Mouse (Mus musculus): Measurements from ENCODE around the gene Fubp3. TPM values are rescaled to one million over a fixed set of nuclear protein-coding genes. Genes with fewer than 3 reads are reported as not detected.
"Not testable (repeated sequence)": the region's sequence is repeated elsewhere in the genome, so short reads cannot be mapped to it uniquely, and the experiment has no call there.

Gene Fubp3
- 57.5 and 63.0 TPM in 2 replicates for polyA plus RNA-seq (2015; fragmentation: Nextera tagmentation; extraction: Ambion mirVana)

- 2% methylated on average over 51 of the region's 51 CpGs for WGBS
- Histone ChIP-seq H3K4me3 (peak within 1 kb of the TSS; percentile 79), H3K27me3 (no peaks in the 10 kb centered on the region), H3K9me3 (no peaks in the 10 kb centered on the region), H3K27ac (replicated peaks) (peak within 1 kb of the TSS; percentile 84), H3K4me2 (replicated peaks) (peak within 1 kb of the TSS; percentile 89), H3K36me3 (0 out of 2 replicates have a peak, but pooled peaks cover 7% of the 10 kb centered on the region), H3K9ac (replicated peaks) (peak within 1 kb of the TSS; percentile 95), H3K4me1 (peaks cover 26% of the 10 kb centered on the region)
- ATAC-seq (replicated peaks), result peak; percentile 98
These were observed at the start of gene Fubp3 for GRCm38 (mm10) chr2:31572051-31572914. Gene Fubp3, plus strand, starts transcription at chr2:31572651.

GRCm38 (mm10) chr2:31524641-31525040 is 47.8 kb upstream of the Fubp3 start:
- H3K27me3 ChIP-seq, result no peaks in the 10 kb centered on the region
- H3K9me3 ChIP-seq, result no peaks in the 10 kb centered on the region
- ATAC-seq (replicated peaks), result no peak
- H3K4me2 ChIP-seq (replicated peaks), result no peak overlapping the region
- no peaks in the 10 kb centered on the region for H3K4me1 ChIP-seq
- WGBS, result 80% methylated on average over 5 of the region's 5 CpGs
- no peak overlapping the region for H3K4me3 ChIP-seq
- H3K9ac ChIP-seq (replicated peaks), result no peak overlapping the region
- no peak overlapping the region for H3K27ac ChIP-seq (replicated peaks)
- no peaks in the 10 kb centered on the region for H3K36me3 ChIP-seq

GRCm38 (mm10) chr2:31525778-31526177 is 46.7 kb upstream of the Fubp3 start:
- Histone ChIP-seq H3K27me3 (no peaks in the 10 kb centered on the region), H3K4me3 (no peak overlapping the region), H3K9ac (replicated peaks) (no peak overlapping the region), H3K9me3 (no peaks in the 10 kb centered on the region), H3K4me1 (no peaks in the 10 kb centered on the region), H3K36me3 (no peaks in the 10 kb centered on the region), H3K4me2 (replicated peaks) (no peak overlapping the region), H3K27ac (replicated peaks) (no peak overlapping the region)
- no peak for ATAC-seq (replicated peaks)
- WGBS, result 17% methylated on average over 10 of the region's 10 CpGs

- no peaks in the 10 kb centered on the region for H3K36me3 ChIP-seq
- WGBS, result 75% methylated on average over 5 of the region's 5 CpGs
- no peak overlapping the region for H3K4me2 ChIP-seq (replicated peaks)
- no peaks in the 10 kb centered on the region for H3K9me3 ChIP-seq
- no peak overlapping the region for H3K27ac ChIP-seq (replicated peaks)
- H3K4me3 ChIP-seq, result no peak overlapping the region
- H3K4me1 ChIP-seq, result no peaks in the 10 kb centered on the region
- ATAC-seq (replicated peaks), result no peak
- no peak overlapping the region for H3K9ac ChIP-seq (replicated peaks)
- no peaks in the 10 kb centered on the region for H3K27me3 ChIP-seq
These were observed 42.2 kb upstream of the Fubp3 start for GRCm38 (mm10) chr2:31530201-31530600.

GRCm38 (mm10) chr2:31537054-31537453 is 35.4 kb upstream of the Fubp3 start:
- no peaks in the 10 kb centered on the region for H3K9me3 ChIP-seq
- no peak overlapping the region for H3K4me3 ChIP-seq
- H3K27ac ChIP-seq (replicated peaks), result no peak overlapping the region
- no peak overlapping the region for H3K9ac ChIP-seq (replicated peaks)
- H3K4me2 ChIP-seq (replicated peaks), result no peak overlapping the region
- 26% methylated on average over 5 of the region's 5 CpGs for WGBS
- H3K36me3 ChIP-seq, result no peaks in the 10 kb centered on the region
- no peaks in the 10 kb centered on the region for H3K27me3 ChIP-seq
- peak; percentile 53; the same call in 1 of the 2 replicates for ATAC-seq (replicated peaks)
- H3K4me1 ChIP-seq, result no peaks in the 10 kb centered on the region

- H3K4me2 ChIP-seq (replicated peaks), result no peak overlapping the region
These were observed 33.7 kb upstream of the Fubp3 start for GRCm38 (mm10) chr2:31538745-31539144.

GRCm38 (mm10) chr2:31541581-31541980 is 30.9 kb upstream of the Fubp3 start:
- Histone ChIP-seq H3K4me3 (no peak overlapping the region), H3K9me3 (no peaks in the 10 kb centered on the region), H3K27me3 (0 out of 2 replicates have a peak, but pooled peaks cover 2% of the 10 kb centered on the region), H3K4me1 (no peaks in the 10 kb centered on the region), H3K4me2 (replicated peaks) (no peak overlapping the region), H3K9ac (replicated peaks) (no peak overlapping the region), H3K27ac (replicated peaks) (no peak overlapping the region), H3K36me3 (no peaks in the 10 kb centered on the region)
- ATAC-seq (replicated peaks), result no peak
- WGBS, result 88% methylated on average over 5 of the region's 5 CpGs

More at GRCm38 (mm10) chr2:31538745-31539144, 33.7 kb upstream of the Fubp3 start:
- H3K9ac ChIP-seq (replicated peaks), result no peak overlapping the region
- H3K4me3 ChIP-seq, result no peak overlapping the region
- H3K4me1 ChIP-seq, result no peaks in the 10 kb centered on the region
- H3K36me3 ChIP-seq, result no peaks in the 10 kb centered on the region
- no peak for ATAC-seq (replicated peaks)
- no peaks in the 10 kb centered on the region for H3K9me3 ChIP-seq
- H3K27ac ChIP-seq (replicated peaks), result no peak overlapping the region
- WGBS, result 75% methylated on average over 5 of the region's 5 CpGs
- 0 out of 2 replicates have a peak, but pooled peaks cover 2% of the 10 kb centered on the region for H3K27me3 ChIP-seq

GRCm38 (mm10) chr2:31547726-31548125 is 24.7 kb upstream of the Fubp3 start:
- H3K4me3 ChIP-seq, result no peak overlapping the region
- H3K4me2 ChIP-seq (replicated peaks), result no peak overlapping the region
- H3K9me3 ChIP-seq, result no peaks in the 10 kb centered on the region
- 0 out of 2 replicates have a peak, but pooled peaks cover 2% of the 10 kb centered on the region for H3K27me3 ChIP-seq
- 0 out of 2 replicates have a peak overlapping the region, but pooled peaks have one; percentile 3 for H3K27ac ChIP-seq (replicated peaks)
- H3K4me1 ChIP-seq, result 0 out of 2 replicates have a peak, but pooled peaks cover 2% of the 10 kb centered on the region
- no peak overlapping the region for H3K9ac ChIP-seq (replicated peaks)
- no peak for ATAC-seq (replicated peaks)
- H3K36me3 ChIP-seq, result no peaks in the 10 kb centered on the region
- 30% methylated on average over 11 of the region's 11 CpGs for WGBS

- 0 out of 2 replicates have a peak, but pooled peaks cover 2% of the 10 kb centered on the region for H3K4me1 ChIP-seq
- no peak overlapping the region for H3K4me3 ChIP-seq
- H3K4me2 ChIP-seq (replicated peaks), result no peak overlapping the region
- no peaks in the 10 kb centered on the region for H3K36me3 ChIP-seq
- ATAC-seq (replicated peaks), result no peak
- H3K27ac ChIP-seq (replicated peaks), result no peak overlapping the region
- WGBS, result 70% methylated on average over 3 of the region's 3 CpGs
- no peaks in the 10 kb centered on the region for H3K9me3 ChIP-seq
- H3K27me3 ChIP-seq, result no peaks in the 10 kb centered on the region
- no peak overlapping the region for H3K9ac ChIP-seq (replicated peaks)
These were observed 21.9 kb upstream of the Fubp3 start for GRCm38 (mm10) chr2:31550503-31550902.

GRCm38 (mm10) chr2:31551351-31551750 is 21.1 kb upstream of the Fubp3 start:
- ATAC-seq (replicated peaks); H3K27ac ChIP-seq (replicated peaks); H3K4me2 ChIP-seq (replicated peaks); H3K4me1 ChIP-seq; H3K9me3 ChIP-seq; H3K27me3 ChIP-seq; H3K9ac ChIP-seq (replicated peaks); H3K36me3 ChIP-seq; H3K4me3 ChIP-seq: not testable (repeated sequence)
- over 99% methylated on average over 3 of the region's 3 CpGs for WGBS

GRCm38 (mm10) chr2:31551971-31552370 is 20.5 kb upstream of the Fubp3 start:
- Histone ChIP-seq H3K4me1 (0 out of 2 replicates have a peak, but pooled peaks cover under 1% of the 10 kb centered on the region), H3K27me3 (no peaks in the 10 kb centered on the region), H3K36me3 (no peaks in the 10 kb centered on the region), H3K4me2 (replicated peaks) (no peak overlapping the region), H3K27ac (replicated peaks) (no peak overlapping the region), H3K9ac (replicated peaks) (no peak overlapping the region), H3K9me3 (no peaks in the 10 kb centered on the region), H3K4me3 (no peak overlapping the region)
- WGBS, result 90% methylated on average over 10 of the region's 10 CpGs
- ATAC-seq (replicated peaks), result no peak

GRCm38 (mm10) chr2:31554619-31555018 is 17.8 kb upstream of the Fubp3 start:
- Histone ChIP-seq H3K4me1 (no peaks in the 10 kb centered on the region), H3K9ac (replicated peaks) (no peak overlapping the region), H3K36me3 (no peaks in the 10 kb centered on the region), H3K27ac (replicated peaks) (no peak overlapping the region), H3K4me2 (replicated peaks) (no peak overlapping the region), H3K4me3 (no peak overlapping the region), H3K9me3 (no peaks in the 10 kb centered on the region), H3K27me3 (no peaks in the 10 kb centered on the region)
- ATAC-seq (replicated peaks), result no peak
- 87% methylated on average over 5 of the region's 5 CpGs for WGBS
